Mouse (Mus musculus) brown adipose tissue, adult 24 weeks (tissue): Measurements from ENCODE around the gene Vstm2l. TPM values are rescaled to one million over a fixed set of nuclear protein-coding genes. Genes with fewer than 3 reads are reported as not detected.

ENCODE experiments used
- H3K27ac ChIP-seq: fragments of 200-500 bp; replicated peaks from 2 replicates; pipeline ENCODE4 v1.5.1; 2012; ENCODE audit warnings: low read depth, mild to moderate bottlenecking, low read length
- H3K4me1 ChIP-seq: fragments of 200-500 bp; 2 replicates; pipeline ENCODE4 v1.6.1; 2012; ENCODE audit warnings: low read length, mixed read lengths; ENCODE audit not compliant: control insufficient read depth, insufficient read depth, insufficient read length
- H3K4me3 ChIP-seq: fragments of 200-500 bp; 2 replicates; pipeline ENCODE4 v1.5.1; 2012; ENCODE audit warnings: low read depth, mild to moderate bottlenecking, low read length, moderate library complexity; ENCODE audit not compliant: insufficient read depth
- polyA plus RNA-seq: library from polyadenylated mRNA; stranded (reverse); fragments of >200 nt; gene quantifications from 2 replicates; pipeline ENCODE4 v1.2.4, GENCODE M21; 2012; ENCODE audit not compliant: missing spikeins, insufficient read depth, insufficient read length

Gene Vstm2l
- polyA plus RNA-seq, 1 experiment: not detected

DNA sequence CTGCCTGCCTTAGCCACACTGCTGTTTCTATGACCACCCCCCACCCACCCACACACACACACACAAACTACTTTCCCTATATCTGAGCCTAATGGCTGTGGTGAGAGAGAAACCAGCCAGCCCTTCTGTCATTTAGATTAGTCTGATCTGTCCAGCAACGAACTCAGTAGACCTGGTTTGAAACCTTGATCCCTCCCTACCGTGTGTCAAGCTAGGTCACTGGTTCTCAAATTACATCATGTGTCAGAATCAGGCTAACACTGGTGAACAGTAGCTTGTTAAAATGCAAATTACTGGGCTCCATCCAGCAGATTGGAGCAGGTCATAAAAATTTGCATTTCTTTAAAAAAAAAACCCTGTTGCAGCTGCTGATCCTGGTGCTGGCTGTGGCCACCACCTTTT is 43.3 kb downstream of the Vstm2l start:
- H3K4me3 ChIP-seq: no peak overlapping the region
- no peaks in the 10 kb centered on the region for H3K4me1 ChIP-seq
- no peak overlapping the region for H3K27ac ChIP-seq

DNA sequence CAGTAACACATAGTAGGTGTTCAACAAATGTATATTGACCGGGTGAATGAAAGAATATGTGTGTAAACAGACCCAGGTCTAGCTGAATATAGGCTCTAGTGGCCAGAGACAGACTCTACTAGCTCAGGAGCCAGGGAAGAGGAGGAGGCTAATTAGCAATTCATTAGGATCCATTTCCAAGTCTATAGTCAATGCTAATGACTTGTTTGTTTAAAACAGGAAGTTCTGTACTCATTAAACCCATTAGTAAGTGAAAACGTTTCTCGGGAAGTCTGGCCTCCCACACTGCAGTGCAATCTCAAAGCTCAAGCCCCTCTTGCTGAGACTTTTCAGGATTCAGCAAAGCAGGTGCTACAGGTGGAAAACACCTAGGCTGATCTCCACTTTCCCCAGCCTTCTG is 53.4 kb downstream of the Vstm2l start:
- H3K4me1 ChIP-seq: no peaks in the 10 kb centered on the region
- no peak overlapping the region for H3K4me3 ChIP-seq
- H3K27ac ChIP-seq: no peak overlapping the region

- Histone ChIP-seq H3K4me1 (no peaks in the 10 kb centered on the region), H3K27ac (no peak overlapping the region), H3K4me3 (no peak overlapping the region)
Measured at GRCm38 (mm10) chr2:157970124-157970523, 55.7 kb downstream of the Vstm2l start.

GRCm38 (mm10) chr2:157970669-157971068 is 56.2 kb downstream of the Vstm2l start:
- H3K4me3 ChIP-seq: no peak overlapping the region
- H3K4me1 ChIP-seq: no peaks in the 10 kb centered on the region
- H3K27ac ChIP-seq: no peak overlapping the region

- Histone ChIP-seq H3K27ac (no peak overlapping the region), H3K4me1 (no peaks in the 10 kb centered on the region), H3K4me3 (no peak overlapping the region)
Measured at GRCm38 (mm10) chr2:157974604-157975501, 60.4 kb downstream of the Vstm2l start.

GRCm38 (mm10) chr2:157975595-157975994 is 61.1 kb downstream of the Vstm2l start:
- Histone ChIP-seq H3K27ac (no peak overlapping the region), H3K4me3 (no peak overlapping the region), H3K4me1 (no peaks in the 10 kb centered on the region)

DNA sequence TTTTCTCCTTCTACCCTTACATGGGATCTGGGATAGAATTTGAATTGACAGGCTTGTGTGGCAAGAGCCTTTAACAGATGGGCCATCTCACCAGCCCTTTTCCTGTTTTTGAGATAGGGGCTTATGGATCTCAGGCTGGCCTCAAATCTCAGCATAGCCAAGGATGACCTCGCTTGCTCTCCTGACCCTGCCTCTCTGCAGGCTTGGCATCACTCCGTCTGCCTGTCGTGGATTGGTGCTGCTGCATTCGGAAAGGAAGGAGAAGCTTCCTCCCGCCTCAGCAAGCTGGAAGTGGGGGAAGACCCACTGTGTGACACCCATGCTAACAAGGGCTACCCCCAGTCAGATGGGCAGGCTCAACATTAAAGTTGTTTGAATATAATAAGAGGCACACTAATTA is 64.8 kb downstream of the Vstm2l start:
- H3K4me3 ChIP-seq: no peak overlapping the region
- H3K27ac ChIP-seq: no peak overlapping the region
- H3K4me1 ChIP-seq: no peaks in the 10 kb centered on the region

DNA sequence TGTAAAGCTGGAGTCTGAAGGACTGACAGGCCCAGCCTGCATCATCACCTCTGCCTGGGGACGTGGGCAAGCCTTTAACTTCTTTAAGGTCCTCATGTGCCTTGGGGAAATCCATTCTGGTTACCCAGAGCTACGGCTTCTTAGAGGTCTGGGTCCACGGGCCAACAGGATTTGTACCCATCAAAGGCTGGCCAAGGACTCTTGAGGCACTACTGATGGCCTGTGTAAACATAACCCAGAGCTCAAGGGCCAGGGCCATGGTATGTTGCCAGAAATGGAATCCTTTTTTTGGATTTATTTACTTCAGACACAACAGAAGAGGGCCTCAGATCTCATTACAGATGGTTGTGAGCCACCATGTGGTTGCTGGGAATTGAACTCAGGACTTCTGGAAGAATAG is 68.3 kb downstream of the Vstm2l start:
- H3K4me3 ChIP-seq: no peak overlapping the region
- no peak overlapping the region for H3K27ac ChIP-seq
- no peaks in the 10 kb centered on the region for H3K4me1 ChIP-seq

- no peaks in the 10 kb centered on the region for H3K4me1 ChIP-seq
- H3K27ac ChIP-seq: no peak overlapping the region
- no peak overlapping the region for H3K4me3 ChIP-seq
Measured at GRCm38 (mm10) chr2:157983276-157983675, 68.8 kb downstream of the Vstm2l start.

DNA sequence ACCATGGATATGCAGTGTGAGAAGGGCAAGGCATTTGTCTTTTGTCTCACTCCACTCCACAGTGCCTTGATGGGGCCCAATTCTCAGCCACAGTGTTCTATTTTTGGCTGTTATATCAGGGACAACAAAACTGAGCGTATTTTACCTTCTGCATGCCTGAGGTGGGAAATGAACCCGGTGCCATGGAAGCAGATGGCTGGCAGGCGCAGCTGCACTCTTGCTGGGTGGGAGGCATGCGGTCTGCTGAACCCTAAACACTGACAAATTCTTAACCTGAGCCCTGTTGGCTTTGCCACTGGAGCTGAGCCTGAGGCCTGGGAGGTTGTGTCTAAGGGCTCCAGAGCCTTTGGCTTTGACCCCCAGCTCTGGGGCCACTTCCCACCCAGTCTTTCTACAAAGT is 71.2 kb downstream of the Vstm2l start:
- Histone ChIP-seq H3K4me3 (no peak overlapping the region), H3K4me1 (no peaks in the 10 kb centered on the region), H3K27ac (no peak overlapping the region)

DNA sequence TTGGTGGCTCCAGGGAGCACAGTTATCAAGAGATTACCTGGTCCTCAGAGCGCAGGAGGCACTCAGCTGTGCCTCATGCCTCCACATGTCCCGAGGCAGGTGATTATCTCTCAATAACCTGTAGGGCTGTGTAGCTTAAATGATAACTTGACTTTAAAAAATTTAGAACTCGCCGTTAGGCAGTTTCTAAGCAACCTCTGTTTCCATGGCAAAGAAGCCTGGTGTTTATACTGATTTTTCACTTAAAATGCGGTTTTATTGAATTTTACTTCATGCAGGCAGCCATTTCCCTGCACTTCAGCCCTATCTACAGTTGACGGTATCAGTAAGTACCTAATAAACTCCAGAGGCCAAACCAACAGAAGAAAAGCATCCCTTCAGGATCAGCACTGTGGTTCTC is 71.8 kb downstream of the Vstm2l start:
- Histone ChIP-seq H3K4me1 (no peaks in the 10 kb centered on the region), H3K27ac (no peak overlapping the region), H3K4me3 (no peak overlapping the region)

DNA sequence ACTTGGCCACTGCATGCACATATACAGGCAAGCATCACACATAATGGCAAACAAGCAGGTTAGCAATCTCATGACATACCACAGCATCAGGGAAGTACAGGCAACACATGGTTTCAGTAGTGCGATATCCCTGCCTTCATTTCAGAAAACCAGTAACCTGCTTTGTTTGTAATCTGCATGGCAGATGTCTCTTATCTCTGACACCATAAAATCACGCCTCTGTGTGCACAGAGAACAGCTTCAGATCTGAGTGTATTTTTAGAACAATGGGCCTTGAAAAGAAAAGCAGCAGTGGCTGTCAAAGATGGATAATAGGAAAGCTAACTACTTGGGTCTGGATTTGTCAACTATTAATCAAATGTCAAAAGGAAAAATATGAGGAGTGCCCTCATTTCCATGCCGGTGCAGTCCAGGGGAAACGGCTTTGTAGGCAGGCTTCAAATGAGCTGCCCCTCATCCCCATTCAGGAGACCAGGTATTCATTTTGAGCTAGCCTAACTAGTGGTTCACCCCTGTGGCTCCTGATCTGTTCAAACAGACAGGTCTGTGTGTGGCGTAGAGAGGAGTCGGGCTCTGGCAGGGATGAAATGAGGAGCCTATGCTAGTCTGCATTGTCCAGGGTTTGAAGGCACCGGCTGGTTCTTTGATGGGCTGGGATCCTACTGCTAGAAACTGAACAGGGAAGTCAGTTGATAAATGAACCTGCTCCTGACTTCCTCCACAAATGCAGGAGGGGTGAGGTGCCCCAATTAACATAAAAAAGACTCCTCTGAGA is 74.2 kb downstream of the Vstm2l start:
- Histone ChIP-seq H3K4me3 (no peak overlapping the region), H3K27ac (no peak overlapping the region), H3K4me1 (no peaks in the 10 kb centered on the region)

DNA sequence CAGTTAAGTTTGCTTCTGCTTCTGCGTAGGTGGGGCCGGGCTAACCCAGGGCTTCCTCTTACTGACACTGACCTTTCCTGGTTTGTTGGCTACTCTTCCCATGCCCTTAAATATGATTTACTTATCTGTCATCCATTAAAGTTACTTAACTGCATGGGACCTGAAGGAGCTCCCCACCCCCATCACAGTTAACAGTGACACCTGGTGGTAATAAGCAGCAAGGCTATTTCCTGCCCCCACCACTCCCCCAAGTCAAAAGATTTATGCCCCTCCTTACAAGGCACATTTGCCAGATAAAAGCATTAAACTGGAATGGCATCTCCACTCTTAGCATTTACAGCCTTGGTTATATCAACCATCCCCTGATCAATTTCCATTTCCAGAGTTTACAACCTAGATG is 75.5 kb downstream of the Vstm2l start:
- H3K4me3 ChIP-seq: no peak overlapping the region
- H3K27ac ChIP-seq: no peak overlapping the region
- H3K4me1 ChIP-seq: no peaks in the 10 kb centered on the region

GRCm38 (mm10) chr2:157991026-157991425 is 76.6 kb downstream of the Vstm2l start:
- Histone ChIP-seq H3K4me1 (no peaks in the 10 kb centered on the region), H3K27ac (no peak overlapping the region), H3K4me3 (no peak overlapping the region)

DNA sequence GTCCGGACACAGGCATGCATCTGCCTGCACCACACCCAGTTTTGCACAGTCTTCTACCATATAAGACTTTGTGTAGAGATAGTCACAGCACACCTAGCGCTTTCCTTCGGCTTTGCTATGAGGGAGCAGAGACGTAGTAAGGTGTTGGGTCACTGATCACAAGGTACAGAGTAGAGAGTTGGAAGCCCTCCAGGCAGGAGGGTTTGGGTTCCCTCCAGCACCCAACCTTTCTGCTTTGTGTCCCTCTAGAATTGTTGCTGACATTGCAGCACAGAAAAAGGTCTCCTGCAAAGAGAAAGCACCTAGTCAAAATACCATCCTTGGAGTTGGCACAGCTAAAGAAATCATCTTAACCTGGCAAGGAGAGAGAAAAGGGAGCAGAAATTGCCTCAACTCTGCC is 78.0 kb downstream of the Vstm2l start:
- H3K4me1 ChIP-seq: no peaks in the 10 kb centered on the region
- no peak overlapping the region for H3K27ac ChIP-seq
- H3K4me3 ChIP-seq: no peak overlapping the region
